Mouse (Mus musculus): ENCODE results near the gene Pagr1b. TPM values are rescaled to one million over a fixed set of nuclear protein-coding genes. Genes with fewer than 3 reads are reported as not detected.

Pagr1b gene
- total and polyA plus RNA-seq, 3 experiments, result 0.30 to 6.6 TPM; not detected in 1

DNA sequence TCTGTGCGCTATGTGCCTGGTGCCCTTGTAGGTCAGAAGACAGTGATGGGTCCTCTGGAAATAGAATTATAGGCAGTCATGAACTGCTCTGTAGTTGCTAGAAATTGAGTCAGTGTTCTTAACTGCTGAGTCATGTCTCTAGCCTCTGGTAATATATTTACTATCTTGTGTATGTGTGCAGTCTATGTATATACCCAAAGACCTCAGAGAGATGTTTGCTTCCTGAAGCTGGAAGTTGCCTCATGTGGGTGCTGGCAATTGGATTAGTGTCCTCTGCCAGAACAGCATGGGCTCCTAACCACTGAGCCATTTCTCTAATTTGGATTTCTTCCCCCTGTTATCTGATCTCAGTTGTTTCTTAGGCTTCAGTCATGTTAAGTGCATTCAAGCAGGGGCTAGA, 13.9 kb upstream of the Pagr1b start:
- no peak overlapping the region for H3K4me3 ChIP-seq (replicated peaks in 1 of 3; ENCODE audit: low read depth in 2 of 3, low read length in 2 of 3, poor library complexity in 1 of 3)
- no peaks in the 10 kb centered on the region for H3K9me3 ChIP-seq (replicated peaks; ENCODE audit: low read length)
- no peaks in the 10 kb centered on the region for H3K27me3 ChIP-seq (replicated peaks)
- peaks cover 3 to 11% of the 10 kb centered on the region in 2 experiments; a peak in 3 of 4 replicates for H3K4me1 ChIP-seq (ENCODE audit: control insufficient read depth in 1 of 2, insufficient read depth in 2 of 2)
- H3K79me2 ChIP-seq (replicated peaks; ENCODE audit: control insufficient read depth, extremely low read depth, insufficient read depth, poor library complexity, severe bottlenecking), result peaks cover 3% of the 10 kb centered on the region; the same call in 1 of the 2 replicates
- H3K27ac ChIP-seq (ENCODE audit: insufficient read depth, low read depth), result 0 out of 2 replicates have a peak overlapping the region, but pooled peaks have one; percentile 12
- H3K4me2 ChIP-seq (ENCODE audit: insufficient read depth, low read depth, poor library complexity, severe bottlenecking), result no peak overlapping the region
- no peak for TF ChIP-seq TBP (conservative IDR thresholded peaks at IDR 0.05; ENCODE audit: low read depth, low read length)
- no peak for TF ChIP-seq UBTF (IDR thresholded peaks at IDR 0.05; ENCODE audit: low read depth, low read length)
- no peak for TF ChIP-seq HCFC1 (IDR thresholded peaks at IDR 0.05; ENCODE audit: low read depth, low read length)
- TF ChIP-seq E2F4 (IDR thresholded peaks at IDR 0.05; ENCODE audit: insufficient replicate concordance, low read depth, low read length), result no peak
- no peak for TF ChIP-seq CHD1 (IDR thresholded peaks at IDR 0.05; ENCODE audit: low read depth, low read length)
- TF ChIP-seq ZC3H11A (IDR thresholded peaks at IDR 0.05; ENCODE audit: low read depth, low read length), result no peak
- TF ChIP-seq SIN3A (IDR thresholded peaks at IDR 0.05; ENCODE audit: low read length), result no peak
- no peak for TF ChIP-seq RAD21 (IDR thresholded peaks at IDR 0.05; ENCODE audit: low read depth, low read length)
- no peak for TF ChIP-seq POLR2A (IDR thresholded peaks at IDR 0.05; ENCODE audit: low read depth, low read length)
- H3K36me3 ChIP-seq (replicated peaks in 1 of 2; ENCODE audit: control insufficient read depth in 1 of 2, insufficient read depth in 1 of 2, low read length in 1 of 2), result peaks cover 56 to 77% of the 10 kb centered on the region in 2 experiments
- in situ Hi-C loops (cut with MboI; ENCODE audit: low pct_ligation_motif_present, low pct_unique_long_range_greater_than_20kb, low sequenced_read_pairs) (no loop called here), dilution Hi-C loops (cut with MboI; ENCODE audit: extremely low pct_ligation_motif_present, extremely low pct_unique_long_range_greater_than_20kb, low sequenced_read_pairs) (no loop called here)
- DNase-seq (ENCODE audit: extremely low read depth), result no peak
- H3K9ac ChIP-seq (ENCODE audit: insufficient read depth, low read depth), result no peak overlapping the region

DNA sequence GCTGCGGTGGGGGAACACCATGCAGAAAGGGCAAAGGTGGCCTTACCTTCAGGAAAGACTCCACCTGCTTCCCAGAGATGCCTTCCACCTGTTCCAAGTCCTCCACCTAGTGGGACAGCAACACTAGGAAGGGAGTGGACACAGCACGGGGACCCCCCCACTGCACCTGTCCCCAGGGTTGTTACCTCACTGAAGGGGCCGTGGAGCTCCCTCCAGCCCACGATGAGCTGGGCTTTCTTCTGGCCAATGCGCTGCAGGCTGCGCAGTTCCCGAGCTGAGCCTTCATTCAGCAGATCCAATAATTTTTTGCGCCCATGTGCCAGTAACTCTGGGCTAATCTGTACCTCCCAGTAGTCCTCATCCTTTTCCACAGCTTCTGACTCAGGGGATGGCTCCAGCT, 11.6 kb upstream of the Pagr1b start:
- TF ChIP-seq USF1 (IDR thresholded peaks at IDR 0.05; ENCODE audit: low read depth, low read length) (no peak), ZMIZ1 (IDR thresholded peaks at IDR 0.05; ENCODE audit: low read depth, low read length) (no peak), USF2 (conservative IDR thresholded peaks at IDR 0.05; ENCODE audit: low read depth, low read length) (no peak), E2F4 (IDR thresholded peaks at IDR 0.05; ENCODE audit: insufficient replicate concordance, low read depth, low read length) (no peak), ETS1 (conservative IDR thresholded peaks at IDR 0.05; ENCODE audit: low read depth, low read length) (no peak), MEF2A (IDR thresholded peaks at IDR 0.05; ENCODE audit: borderline replicate concordance, low read depth, low read length) (no peak), CHD2 (IDR thresholded peaks at IDR 0.05; ENCODE audit: low read length) (no peak), TCF12 (IDR thresholded peaks at IDR 0.05; ENCODE audit: low read depth, low read length) (no peak), MYC (IDR thresholded peaks at IDR 0.05; ENCODE audit: low read depth, low read length) (no peak), PAX5 (IDR thresholded peaks at IDR 0.05; ENCODE audit: low read length) (no peak)
- Histone ChIP-seq H3K27ac (ENCODE audit: insufficient read depth, low read depth) (peak overlapping the region; percentile 84), H3K4me2 (ENCODE audit: insufficient read depth, low read depth, poor library complexity, severe bottlenecking) (peak overlapping the region; percentile 72), H3K9ac (ENCODE audit: insufficient read depth, low read depth) (peak overlapping the region; percentile 87), H3K4me3 (replicated peaks in 1 of 3; ENCODE audit: low read depth in 2 of 3, low read length in 2 of 3, poor library complexity in 1 of 3) (peak overlapping the region; percentile 58 to 80 (median 71)), H3K36me3 (replicated peaks in 1 of 2; ENCODE audit: control insufficient read depth in 1 of 2, insufficient read depth in 1 of 2, low read length in 1 of 2) (peaks cover 47 to 74% of the 10 kb centered on the region in 2 experiments), H3K79me2 (replicated peaks; ENCODE audit: control insufficient read depth, extremely low read depth, insufficient read depth, poor library complexity, severe bottlenecking) (peaks cover 22% of the 10 kb centered on the region), H3K9me3 (replicated peaks; ENCODE audit: low read length) (no peaks in the 10 kb centered on the region), H3K27me3 (replicated peaks) (no peaks in the 10 kb centered on the region), H3K4me1 (ENCODE audit: control insufficient read depth in 1 of 2, insufficient read depth in 2 of 2) (peaks cover 14 to 23% of the 10 kb centered on the region in 2 experiments)
- DNase-seq (ENCODE audit: extremely low read depth), result no peak
- dilution Hi-C loops (cut with MboI; ENCODE audit: extremely low pct_ligation_motif_present, extremely low pct_unique_long_range_greater_than_20kb, low sequenced_read_pairs) (no loop called here), in situ Hi-C loops (cut with MboI; ENCODE audit: low pct_ligation_motif_present, low pct_unique_long_range_greater_than_20kb, low sequenced_read_pairs) (no loop called here)

All from CH12.LX (cell line).